Mouse (Mus musculus): ENCODE measurements at regions not wholly inside any gene's neighbourhood (a gene's known extent, or its start where the extent isn't known, plus 50 kb on each side); places are given as distances from the start of the nearest gene placed in this dataset.
A peak's percentile ranks its signal among the peaks of the same experiment; 100 is the strongest.

- no peak overlapping the region for H3K9ac ChIP-seq
- H3K4me1 ChIP-seq (ENCODE audit: insufficient read depth), result no peaks in the 10 kb centered on the region
- 95% methylated on average over 8 of the region's 8 CpGs for WGBS
- ATAC-seq (ENCODE audit: insufficient read depth) (no peak), DNase-seq (no peak)
- no peak overlapping the region for H3K4me2 ChIP-seq
- H3K27ac ChIP-seq (ENCODE audit: low read depth), result no peak overlapping the region
- H3K27me3 ChIP-seq (ENCODE audit: insufficient read depth, low read length), result no peaks in the 10 kb centered on the region
- no peaks in the 10 kb centered on the region for H3K36me3 ChIP-seq (ENCODE audit: insufficient read depth)
- H3K9me3 ChIP-seq (ENCODE audit: low read depth, low read length), result no peaks in the 10 kb centered on the region
- H3K4me3 ChIP-seq (ENCODE audit: low read depth, low read length), result no peak overlapping the region
- no peak for TF ChIP-seq CTCF (IDR thresholded peaks at IDR 0.05; ENCODE audit: low read depth)
These were observed 258.4 kb downstream of the Fam49a start for GRCm38 (mm10) chr12:12520311-12520852.

GRCm38 (mm10) chr12:12518490-12519070 lies 256.6 kb downstream of the Fam49a start:
- ATAC-seq (ENCODE audit: insufficient read depth), result no peak
- no peak overlapping the region for H3K27ac ChIP-seq (ENCODE audit: low read depth)
- no peak for DNase-seq
- no peaks in the 10 kb centered on the region for H3K4me1 ChIP-seq (ENCODE audit: insufficient read depth)
- WGBS, result 41% methylated on average over 5 of the region's 5 CpGs
- no peaks in the 10 kb centered on the region for H3K27me3 ChIP-seq (ENCODE audit: insufficient read depth, low read length)
- no peak overlapping the region for H3K4me3 ChIP-seq (ENCODE audit: low read depth, low read length)
- H3K4me2 ChIP-seq, result no peak overlapping the region
- H3K9me3 ChIP-seq (ENCODE audit: low read depth, low read length), result no peaks in the 10 kb centered on the region
- no peak for TF ChIP-seq CTCF (IDR thresholded peaks at IDR 0.05; ENCODE audit: low read depth)
- H3K9ac ChIP-seq, result no peak overlapping the region
- H3K36me3 ChIP-seq (ENCODE audit: insufficient read depth), result no peaks in the 10 kb centered on the region

- no peak overlapping the region for H3K4me2 ChIP-seq
- no peak for TF ChIP-seq CTCF (IDR thresholded peaks at IDR 0.05; ENCODE audit: low read depth)
- H3K27ac ChIP-seq (ENCODE audit: low read depth), result no peak overlapping the region
- no peak overlapping the region for H3K4me3 ChIP-seq (ENCODE audit: low read depth, low read length)
- 72% methylated on average over 4 of the region's 4 CpGs for WGBS
- no peak overlapping the region for H3K9ac ChIP-seq
- H3K27me3 ChIP-seq (ENCODE audit: insufficient read depth, low read length), result no peaks in the 10 kb centered on the region
- ATAC-seq (ENCODE audit: insufficient read depth) (no peak), DNase-seq (no peak)
- no peaks in the 10 kb centered on the region for H3K9me3 ChIP-seq (ENCODE audit: low read depth, low read length)
- no peaks in the 10 kb centered on the region for H3K4me1 ChIP-seq (ENCODE audit: insufficient read depth)
- no peaks in the 10 kb centered on the region for H3K36me3 ChIP-seq (ENCODE audit: insufficient read depth)
These were observed 255.1 kb downstream of the Fam49a start for GRCm38 (mm10) chr12:12517020-12517419.

GRCm38 (mm10) chr12:12510764-12511163 lies 248.8 kb downstream of the Fam49a start:
- H3K4me2 ChIP-seq, result no peak overlapping the region
- H3K4me1 ChIP-seq (ENCODE audit: insufficient read depth), result peaks cover 7% of the 10 kb centered on the region
- no peaks in the 10 kb centered on the region for H3K9me3 ChIP-seq (ENCODE audit: low read depth, low read length)
- no peak overlapping the region for H3K9ac ChIP-seq
- TF ChIP-seq CTCF (IDR thresholded peaks at IDR 0.05; ENCODE audit: low read depth), result no peak
- H3K27me3 ChIP-seq (ENCODE audit: insufficient read depth, low read length), result no peaks in the 10 kb centered on the region
- no peak overlapping the region for H3K4me3 ChIP-seq (ENCODE audit: low read depth, low read length)
- H3K27ac ChIP-seq (ENCODE audit: low read depth), result no peak overlapping the region
- DNase-seq, result no peak
- H3K36me3 ChIP-seq (ENCODE audit: insufficient read depth), result no peaks in the 10 kb centered on the region
- ATAC-seq (ENCODE audit: insufficient read depth), result no peak

GRCm38 (mm10) chr12:12509164-12509937 lies 247.4 kb downstream of the Fam49a start:
- WGBS, result 26% methylated on average over 9 of the region's 9 CpGs
- H3K4me2 ChIP-seq, result no peak overlapping the region

GRCm38 (mm10) chr12:12508487-12509125 lies 246.7 kb downstream of the Fam49a start:
- H3K9me3 ChIP-seq (ENCODE audit: low read depth, low read length), result no peaks in the 10 kb centered on the region
- peak overlapping the region; percentile 82 for H3K27ac ChIP-seq (ENCODE audit: low read depth)
- no peak for TF ChIP-seq CTCF (IDR thresholded peaks at IDR 0.05; ENCODE audit: low read depth)
- H3K27me3 ChIP-seq (ENCODE audit: insufficient read depth, low read length), result no peaks in the 10 kb centered on the region
- peaks cover 7% of the 10 kb centered on the region for H3K4me1 ChIP-seq (ENCODE audit: insufficient read depth)
- no peak overlapping the region for H3K9ac ChIP-seq
- no peak overlapping the region for H3K4me2 ChIP-seq
- DNase-seq (no peak), ATAC-seq (ENCODE audit: insufficient read depth) (peak; percentile 33; the same call in 1 of the 2 replicates)
- H3K4me3 ChIP-seq (ENCODE audit: low read depth, low read length), result no peak overlapping the region
- WGBS, result 64% methylated on average over 9 of the region's 9 CpGs
- no peaks in the 10 kb centered on the region for H3K36me3 ChIP-seq (ENCODE audit: insufficient read depth)

More at GRCm38 (mm10) chr12:12509164-12509937, 247.4 kb downstream of the Fam49a start:
- no peak for TF ChIP-seq CTCF (IDR thresholded peaks at IDR 0.05; ENCODE audit: low read depth)
- H3K27ac ChIP-seq (ENCODE audit: low read depth), result peak overlapping the region; percentile 82
- H3K27me3 ChIP-seq (ENCODE audit: insufficient read depth, low read length), result no peaks in the 10 kb centered on the region
- DNase-seq (peak; percentile 85), ATAC-seq (ENCODE audit: insufficient read depth) (peak; percentile 94)
- H3K9ac ChIP-seq, result no peak overlapping the region
- no peaks in the 10 kb centered on the region for H3K9me3 ChIP-seq (ENCODE audit: low read depth, low read length)
- no peaks in the 10 kb centered on the region for H3K36me3 ChIP-seq (ENCODE audit: insufficient read depth)
- no peak overlapping the region for H3K4me3 ChIP-seq (ENCODE audit: low read depth, low read length)
- H3K4me1 ChIP-seq (ENCODE audit: insufficient read depth), result peaks cover 7% of the 10 kb centered on the region

- H3K36me3 ChIP-seq (ENCODE audit: insufficient read depth), result no peaks in the 10 kb centered on the region
- no peak overlapping the region; the same call in 1 of the 2 replicates for H3K27ac ChIP-seq (ENCODE audit: low read depth)
- ATAC-seq (ENCODE audit: insufficient read depth), result no peak
- peaks cover 7% of the 10 kb centered on the region for H3K4me1 ChIP-seq (ENCODE audit: insufficient read depth)
- H3K9me3 ChIP-seq (ENCODE audit: low read depth, low read length), result no peaks in the 10 kb centered on the region
- no peak for DNase-seq
- TF ChIP-seq CTCF (IDR thresholded peaks at IDR 0.05; ENCODE audit: low read depth), result no peak
- no peak overlapping the region for H3K9ac ChIP-seq
- H3K4me2 ChIP-seq, result no peak overlapping the region
- H3K27me3 ChIP-seq (ENCODE audit: insufficient read depth, low read length), result no peaks in the 10 kb centered on the region
- 77% methylated on average over 3 of the region's 3 CpGs for WGBS
- no peak overlapping the region for H3K4me3 ChIP-seq (ENCODE audit: low read depth, low read length)
These were observed 244.7 kb downstream of the Fam49a start for GRCm38 (mm10) chr12:12506671-12507070.

All from lung, embryonic 14.5 days (tissue).